ENCODE assay signal across 20 mouse cellular contexts in the genomic region with DNA sequence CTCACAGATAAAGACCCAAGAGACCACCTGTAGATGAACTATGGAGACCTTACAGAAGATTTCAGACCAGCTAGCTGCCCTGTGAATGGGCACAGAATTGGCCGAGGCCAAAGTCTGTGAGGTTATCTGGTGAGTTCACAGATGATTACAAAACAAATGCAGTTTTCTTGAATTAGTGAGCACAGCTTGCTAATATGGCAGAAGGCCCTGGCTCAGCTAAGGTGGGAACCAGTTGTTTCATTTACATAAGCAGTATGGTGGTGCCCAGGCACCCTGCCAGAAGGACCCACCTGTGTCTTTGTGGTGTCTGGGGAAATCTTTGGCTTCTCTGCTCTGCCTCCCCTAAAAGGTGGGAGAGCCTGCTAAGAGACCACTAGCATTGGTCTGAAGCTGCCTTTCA.
"Had no signal": no experiment of that assay in that cellular context is flagged by ENCODE, and none has a peak within 500 bp of the region (broad histone marks: within the 10 kb centered on the region; RNA-seq: fewer than 3 reads in every experiment).

No protein-coding gene starts in this region.

- H3K9me3 ChIP-seq: limb, embryonic 12.5 days; limb, embryonic 15.5 days; liver, embryonic 12.5 days; liver, embryonic 15.5 days; midbrain, embryonic 12.5 days; midbrain, embryonic 15.5 days; neural tube, embryonic 13.5 days; stomach, embryonic 15.5 days had no signal

- DNase-seq: kidney, postnatal 25 days; layer of hippocampus, adult 9-11 months; lung, adult 2 months; lung, postnatal 14 days; lung, postnatal 4 days; retina, postnatal 1 day; right cerebral cortex, postnatal 25 days; spleen, adult 18-20 months; thymus, postnatal 25 days had no signal

- H3K4me2 ChIP-seq: limb, embryonic 12.5 days; limb, embryonic 15.5 days; liver, embryonic 12.5 days; liver, embryonic 15.5 days; midbrain, embryonic 12.5 days; midbrain, embryonic 15.5 days; neural tube, embryonic 13.5 days; stomach, embryonic 15.5 days had no signal

- H3K27me3 ChIP-seq: limb, embryonic 12.5 days; limb, embryonic 15.5 days; liver, embryonic 12.5 days; liver, embryonic 15.5 days; midbrain, embryonic 15.5 days; neural tube, embryonic 13.5 days; stomach, embryonic 15.5 days had no signal

- H3K27ac ChIP-seq: kidney, postnatal 0 days; layer of hippocampus, adult 2 months; limb, embryonic 12.5 days; limb, embryonic 15.5 days; liver, embryonic 12.5 days; liver, embryonic 15.5 days; midbrain, embryonic 12.5 days; midbrain, embryonic 15.5 days; neural tube, embryonic 13.5 days; stomach, embryonic 15.5 days had no signal

- H3K4me3 ChIP-seq: layer of hippocampus, adult 2 months; limb, embryonic 12.5 days; limb, embryonic 15.5 days; liver, embryonic 12.5 days; liver, embryonic 15.5 days; midbrain, embryonic 12.5 days; midbrain, embryonic 15.5 days; myocyte; neural tube, embryonic 13.5 days; stomach, embryonic 15.5 days had no signal

- H3K4me1 ChIP-seq: liver, embryonic 15.5 days had no signal

- ATAC-seq: liver, embryonic 12.5 days; midbrain, embryonic 15.5 days had no signal

- H3K36me3 ChIP-seq: limb, embryonic 12.5 days; limb, embryonic 15.5 days; liver, embryonic 12.5 days; liver, embryonic 15.5 days; midbrain, embryonic 12.5 days; midbrain, embryonic 15.5 days; neural tube, embryonic 13.5 days; stomach, embryonic 15.5 days had no signal

- H3K9ac ChIP-seq: limb, embryonic 12.5 days; limb, embryonic 15.5 days; liver, embryonic 12.5 days; liver, embryonic 15.5 days; midbrain, embryonic 12.5 days; midbrain, embryonic 15.5 days; neural tube, embryonic 13.5 days; stomach, embryonic 15.5 days had no signal
